Mouse (Mus musculus): ENCODE results near the gene Slc36a3. TPM values are rescaled to one million over a fixed set of nuclear protein-coding genes. Genes with fewer than 3 reads are reported as not detected.
"Not testable (repeated sequence)": the region's sequence is repeated elsewhere in the genome, so short reads cannot be mapped to it uniquely, and the experiment has no call there.

The Slc36a3 gene
- polyA plus RNA-seq, 1 experiment from 2014 or later: not detected

DNA sequence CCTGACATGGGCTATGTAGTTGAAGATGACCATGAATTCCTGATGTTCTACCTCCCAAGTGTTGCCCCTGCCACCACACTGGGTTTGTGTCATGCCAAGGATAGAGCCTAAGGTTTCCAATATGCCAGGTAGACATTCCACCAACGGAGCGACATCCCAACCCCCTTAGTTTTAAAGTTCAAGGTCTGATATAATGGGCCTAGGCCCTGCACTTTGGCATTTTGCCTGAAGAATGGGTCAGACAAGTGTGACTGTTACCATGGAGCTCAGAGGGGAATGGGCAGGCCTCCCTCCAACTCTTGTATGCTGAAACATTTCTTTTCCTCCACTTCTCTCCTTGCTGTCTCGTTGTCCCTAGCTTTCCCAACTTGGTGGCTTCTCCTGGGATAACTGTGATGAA is 48.3 kb downstream of the Slc36a3 start:
- Histone ChIP-seq H3K4me1 (peaks cover 4% of the 10 kb centered on the region; the same call in 1 of the 2 replicates), H3K27ac (replicated peaks) (no peak overlapping the region), H3K36me3 (no peaks in the 10 kb centered on the region; the same call in none of the 2 replicates), H3K9ac (no peak overlapping the region), H3K27me3 (no peaks in the 10 kb centered on the region), H3K4me2 (replicated peaks) (no peak overlapping the region), H3K9me3 (replicated peaks) (no peaks in the 10 kb centered on the region), H3K4me3 (replicated peaks) (no peak overlapping the region)
- 87% methylated on average over 3 of the region's 3 CpGs for WGBS
- ATAC-seq (ENCODE audit: insufficient number of reproducible peaks, low FRiP score, low TSS enrichment, low read depth): no peak

DNA sequence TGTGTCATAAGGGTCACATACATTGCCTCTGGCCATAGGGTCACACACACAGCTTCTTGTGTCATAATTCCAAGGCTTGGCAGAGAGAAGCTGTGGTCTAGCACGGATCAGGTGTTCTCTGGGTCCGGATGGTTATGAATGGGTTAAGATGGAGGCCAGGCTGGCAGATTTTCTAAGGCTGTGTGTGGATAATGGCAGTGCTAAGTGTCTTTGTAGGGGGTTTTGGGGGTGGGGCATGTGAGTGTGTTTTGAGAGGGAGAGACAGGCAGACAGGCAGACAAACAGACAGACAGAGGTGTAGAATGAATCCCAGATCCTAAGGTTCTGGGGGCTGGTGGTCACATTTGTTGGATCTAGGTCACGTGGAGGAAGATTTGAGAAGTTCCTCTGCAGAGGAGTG is 49.5 kb downstream of the Slc36a3 start:
- Histone ChIP-seq H3K27ac (replicated peaks) (no peak overlapping the region), H3K9me3 (replicated peaks) (no peaks in the 10 kb centered on the region), H3K4me3 (replicated peaks) (no peak overlapping the region), H3K4me1 (peaks cover 11% of the 10 kb centered on the region), H3K9ac (no peak overlapping the region), H3K36me3 (no peaks in the 10 kb centered on the region; the same call in 1 of the 2 replicates), H3K27me3 (no peaks in the 10 kb centered on the region), H3K4me2 (replicated peaks) (no peak overlapping the region)
- 74% methylated on average over 3 of the region's 3 CpGs for whole genome bisulfite sequencing
- no peak for ATAC-seq (ENCODE audit: insufficient number of reproducible peaks, low FRiP score, low TSS enrichment, low read depth)

DNA sequence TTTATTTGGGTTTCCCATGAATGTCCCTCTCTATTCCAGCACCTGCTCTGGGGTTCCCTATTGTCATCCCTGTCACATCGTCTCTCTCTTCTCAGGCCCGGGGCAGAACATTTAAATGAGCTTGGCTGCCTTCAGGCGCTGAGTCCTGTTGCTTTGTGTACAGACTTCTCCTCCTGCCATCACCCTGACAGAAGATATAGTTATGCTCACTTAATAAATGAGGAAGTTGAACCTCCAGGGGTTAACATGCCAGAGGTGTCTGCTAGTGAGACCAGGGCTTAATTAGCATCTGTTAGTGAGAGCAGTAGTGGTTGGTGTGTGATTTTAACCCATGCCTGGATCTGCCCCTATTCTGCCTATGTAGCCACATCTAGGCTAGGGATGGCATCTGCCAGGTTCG is 51.6 kb downstream of the Slc36a3 start:
- no peak overlapping the region for H3K9ac ChIP-seq
- WGBS: 45% methylated on average over 4 of the region's 4 CpGs
- no peaks in the 10 kb centered on the region for H3K9me3 ChIP-seq (replicated peaks)
- H3K4me3 ChIP-seq (replicated peaks): no peak overlapping the region
- no peak for ATAC-seq (ENCODE audit: insufficient number of reproducible peaks, low FRiP score, low TSS enrichment, low read depth)
- peaks cover 14% of the 10 kb centered on the region for H3K4me1 ChIP-seq
- no peaks in the 10 kb centered on the region for H3K27me3 ChIP-seq
- H3K27ac ChIP-seq (replicated peaks): no peak overlapping the region
- no peak overlapping the region for H3K4me2 ChIP-seq (replicated peaks)
- no peaks in the 10 kb centered on the region for H3K36me3 ChIP-seq

GRCm38 (mm10) chr11:55099019-55099771 is 52.3 kb downstream of the Slc36a3 start:
- Histone ChIP-seq H3K36me3 (no peaks in the 10 kb centered on the region), H3K4me1 (peaks cover 14% of the 10 kb centered on the region), H3K27ac (replicated peaks) (no peak overlapping the region), H3K4me3 (replicated peaks) (no peak overlapping the region), H3K9me3 (replicated peaks) (no peaks in the 10 kb centered on the region), H3K9ac (no peak overlapping the region), H3K4me2 (replicated peaks) (no peak overlapping the region), H3K27me3 (no peaks in the 10 kb centered on the region)
- WGBS: 92% methylated on average over 8 of the region's 8 CpGs
- no peak for ATAC-seq (ENCODE audit: insufficient number of reproducible peaks, low FRiP score, low TSS enrichment, low read depth)

GRCm38 (mm10) chr11:55098189-55098915 is 53.2 kb downstream of the Slc36a3 start:
- Histone ChIP-seq H3K27ac (replicated peaks) (peak overlapping the region; percentile 80), H3K4me1 (peaks cover 14% of the 10 kb centered on the region), H3K4me3 (replicated peaks) (peak overlapping the region; percentile 66), H3K36me3 (no peaks in the 10 kb centered on the region), H3K9ac (peak overlapping the region; percentile 39), H3K4me2 (replicated peaks) (peak overlapping the region; percentile 79), H3K27me3 (no peaks in the 10 kb centered on the region), H3K9me3 (replicated peaks) (no peaks in the 10 kb centered on the region)
- ATAC-seq (ENCODE audit: insufficient number of reproducible peaks, low FRiP score, low TSS enrichment, low read depth): no peak; the same call in 1 of the 2 replicates
- 14% methylated on average over 24 of the region's 24 CpGs for WGBS

GRCm38 (mm10) chr11:55097463-55098188 is 53.9 kb downstream of the Slc36a3 start, which contains the start of gene Gm2a:
Gene Gm2a, plus strand, starts transcription at chr11:55098115.
- peaks cover 14% of the 10 kb centered on the region for H3K4me1 ChIP-seq
- peak; percentile 96 for ATAC-seq (ENCODE audit: insufficient number of reproducible peaks, low FRiP score, low TSS enrichment, low read depth)
- H3K36me3 ChIP-seq: no peaks in the 10 kb centered on the region
- peak within 1 kb of the TSS; percentile 66 for H3K4me3 ChIP-seq (replicated peaks)
- WGBS: 3% methylated on average over 45 of the region's 45 CpGs
- peak within 1 kb of the TSS; percentile 39 for H3K9ac ChIP-seq
- peak within 1 kb of the TSS; percentile 79 for H3K4me2 ChIP-seq (replicated peaks)
- H3K27me3 ChIP-seq: no peaks in the 10 kb centered on the region
- peak within 1 kb of the TSS; percentile 84 for H3K27ac ChIP-seq (replicated peaks)
- no peaks in the 10 kb centered on the region for H3K9me3 ChIP-seq (replicated peaks)

GRCm38 (mm10) chr11:55096731-55097462 is 54.6 kb downstream of the Slc36a3 start:
- Histone ChIP-seq H3K4me1 (peaks cover 14% of the 10 kb centered on the region), H3K4me2 (replicated peaks) (peak overlapping the region; percentile 79), H3K27me3 (no peaks in the 10 kb centered on the region), H3K4me3 (replicated peaks) (peak overlapping the region; percentile 66), H3K9me3 (replicated peaks) (no peaks in the 10 kb centered on the region), H3K36me3 (no peaks in the 10 kb centered on the region), H3K9ac (no peak overlapping the region), H3K27ac (replicated peaks) (peak overlapping the region; percentile 84)
- 32% methylated on average over 11 of the region's 11 CpGs for WGBS
- ATAC-seq (ENCODE audit: insufficient number of reproducible peaks, low FRiP score, low TSS enrichment, low read depth): no peak

- WGBS: 80% methylated on average over 4 of the region's 4 CpGs
- H3K4me3 ChIP-seq (replicated peaks); H3K36me3 ChIP-seq; ATAC-seq (ENCODE audit: insufficient number of reproducible peaks, low FRiP score, low TSS enrichment, low read depth); H3K9me3 ChIP-seq (replicated peaks); H3K4me2 ChIP-seq (replicated peaks); H3K9ac ChIP-seq; H3K27me3 ChIP-seq: not testable (repeated sequence)
- peaks cover 14% of the 10 kb centered on the region for H3K4me1 ChIP-seq
- H3K27ac ChIP-seq (replicated peaks): 0 out of 2 replicates have a peak overlapping the region, but pooled peaks have one; percentile 84
These were observed 55.2 kb downstream of the Slc36a3 start for GRCm38 (mm10) chr11:55096296-55096695.

DNA sequence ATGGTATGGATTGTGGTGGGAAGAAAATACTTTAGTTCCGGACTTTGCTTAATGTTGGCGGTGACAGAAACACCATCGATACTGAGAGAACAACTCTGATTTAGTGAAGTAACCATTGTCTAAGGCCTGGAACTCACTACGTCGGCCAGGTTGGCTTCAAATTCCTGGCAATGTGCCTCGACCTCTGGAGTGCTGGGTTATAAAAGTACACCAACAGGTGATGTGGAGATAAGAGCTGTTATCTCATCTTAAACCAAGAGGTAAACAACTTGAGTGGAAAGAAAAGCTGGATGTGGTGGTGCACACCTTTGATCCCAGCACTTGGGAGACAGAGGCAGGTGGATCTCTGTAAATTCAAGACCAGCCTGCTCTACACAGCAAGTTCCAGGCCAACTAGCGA is 58.4 kb downstream of the Slc36a3 start:
- no peak overlapping the region for H3K9ac ChIP-seq
- peaks cover 9% of the 10 kb centered on the region for H3K4me1 ChIP-seq
- no peak overlapping the region for H3K4me3 ChIP-seq (replicated peaks)
- H3K36me3 ChIP-seq: no peaks in the 10 kb centered on the region
- H3K4me2 ChIP-seq (replicated peaks): no peak overlapping the region
- 83% methylated on average over 7 of the region's 7 CpGs for WGBS
- no peak for ATAC-seq (ENCODE audit: insufficient number of reproducible peaks, low FRiP score, low TSS enrichment, low read depth)
- no peak overlapping the region for H3K27ac ChIP-seq (replicated peaks)
- H3K9me3 ChIP-seq (replicated peaks): no peaks in the 10 kb centered on the region
- no peaks in the 10 kb centered on the region for H3K27me3 ChIP-seq

GRCm38 (mm10) chr11:55089892-55090291 is 61.6 kb downstream of the Slc36a3 start:
- 60% methylated on average over 2 of the region's 2 CpGs for WGBS
- no peak overlapping the region for H3K27ac ChIP-seq (replicated peaks)
- no peak for ATAC-seq (ENCODE audit: insufficient number of reproducible peaks, low FRiP score, low TSS enrichment, low read depth)
- no peaks in the 10 kb centered on the region for H3K9me3 ChIP-seq (replicated peaks)
- H3K36me3 ChIP-seq: no peaks in the 10 kb centered on the region
- no peak overlapping the region for H3K4me2 ChIP-seq (replicated peaks)
- H3K4me1 ChIP-seq: peaks cover 3% of the 10 kb centered on the region
- H3K9ac ChIP-seq: no peak overlapping the region
- H3K4me3 ChIP-seq (replicated peaks): no peak overlapping the region
- no peaks in the 10 kb centered on the region for H3K27me3 ChIP-seq

Data from embryonic facial prominence, embryonic 15.5 days (tissue).